Mouse (Mus musculus) liver, embryonic 13.5 days (tissue): ENCODE measurements around the gene Gjb4. TPM values are rescaled to one million over a fixed set of nuclear protein-coding genes. Genes with fewer than 3 reads are reported as not detected.

Experiments used
- ATAC-seq: fragments of 200-750 bp; cut with Nextera tagmentation; 2 replicates; pipeline ENCODE4 v1.8.0; 2017; ENCODE audit warnings: low read depth, mild to moderate bottlenecking, moderate number of reproducible peaks, moderate library complexity
- DNase-seq: peaks from one replicate; pipeline ENCODE4 v3.0.0; 2022
- H3K27ac ChIP-seq: fragments of 300-500 bp; sonication (generic); 2 replicates; pipeline ENCODE4 v1.5.1; 2015; ENCODE audit warnings: moderate library complexity, mild to moderate bottlenecking, inconsistent platforms
- H3K27me3 ChIP-seq: fragments of 300-500 bp; sonication (generic); 2 replicates; pipeline ENCODE4 v1.6.1; 2015; ENCODE audit warnings: mild to moderate bottlenecking, inconsistent platforms
- H3K36me3 ChIP-seq: fragments of 300-500 bp; sonication (generic); 2 replicates; pipeline ENCODE4 v1.6.1; 2015; ENCODE audit warnings: mild to moderate bottlenecking, inconsistent platforms
- H3K4me1 ChIP-seq: fragments of 300-500 bp; sonication (generic); replicated peaks from 2 replicates; pipeline ENCODE4 v1.6.1; 2015; ENCODE audit warnings: inconsistent platforms
- H3K4me2 ChIP-seq: fragments of 300-500 bp; sonication (generic); 2 replicates; pipeline ENCODE4 v1.6.1; 2015; ENCODE audit warnings: inconsistent platforms, mild to moderate bottlenecking, moderate library complexity
- H3K4me3 ChIP-seq: fragments of 300-500 bp; sonication (generic); replicated peaks from 2 replicates; pipeline ENCODE4 v1.5.1; 2015; ENCODE audit warnings: mild to moderate bottlenecking, inconsistent platforms
- H3K9ac ChIP-seq: fragments of 300-500 bp; sonication (generic); 2 replicates; pipeline ENCODE4 v1.6.1; 2015; ENCODE audit warnings: mild to moderate bottlenecking, inconsistent platforms
- H3K9me3 ChIP-seq: fragments of 300-500 bp; sonication (generic); replicated peaks from 2 replicates; pipeline ENCODE4 v1.6.1; 2016; ENCODE audit warnings: inconsistent platforms
- WGBS: fragments of 180-500 bp; shearing (Covaris S2); methylation state at CpG from one replicate; pipeline ENCODE4 v1.1.7; 2015; ENCODE audit not compliant: insufficient replicate concordance; 5-methylcytosine and 5-hydroxymethylcytosine counted together
- polyA plus RNA-seq: library from polyadenylated mRNA; unstranded; fragments of >200 nt; fragmentation: Nextera tagmentation; extraction: Ambion mirVana; gene quantifications from 2 replicates; pipeline ENCODE4 v1.2.1, GENCODE M21; 2015

Gene Gjb4
- polyA plus RNA-seq, 1 experiment from 2014 or later = not detected

DNA sequence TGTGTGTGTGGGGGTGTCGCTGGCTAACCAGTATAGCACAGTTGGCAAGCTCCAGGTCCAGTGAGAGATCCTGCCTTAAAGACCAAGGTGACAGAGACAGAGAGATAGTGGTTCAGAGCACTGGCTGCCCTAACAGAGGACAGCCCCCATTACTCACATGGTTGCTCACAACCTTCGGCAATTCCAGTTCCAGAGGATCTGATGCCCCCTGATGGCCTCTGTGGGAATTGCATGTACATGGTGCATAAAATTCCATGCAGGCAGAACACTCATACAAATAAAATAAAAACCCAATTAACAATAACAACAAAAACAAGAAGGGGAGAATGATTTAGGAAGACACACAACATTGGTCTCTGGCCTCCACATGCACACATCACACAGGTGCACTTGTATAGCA is 16.6 kb upstream of the Gjb4 start:
- DNase-seq = no peak
- Histone ChIP-seq H3K36me3 (no peaks in the 10 kb centered on the region), H3K27me3 (no peaks in the 10 kb centered on the region), H3K27ac (no peak overlapping the region), H3K4me1 (no peaks in the 10 kb centered on the region), H3K4me2 (no peak overlapping the region), H3K9ac (no peak overlapping the region), H3K4me3 (no peak overlapping the region), H3K9me3 (no peaks in the 10 kb centered on the region)
- 44% methylated on average over 2 of the region's 2 CpGs for WGBS
- no peak for ATAC-seq

DNA sequence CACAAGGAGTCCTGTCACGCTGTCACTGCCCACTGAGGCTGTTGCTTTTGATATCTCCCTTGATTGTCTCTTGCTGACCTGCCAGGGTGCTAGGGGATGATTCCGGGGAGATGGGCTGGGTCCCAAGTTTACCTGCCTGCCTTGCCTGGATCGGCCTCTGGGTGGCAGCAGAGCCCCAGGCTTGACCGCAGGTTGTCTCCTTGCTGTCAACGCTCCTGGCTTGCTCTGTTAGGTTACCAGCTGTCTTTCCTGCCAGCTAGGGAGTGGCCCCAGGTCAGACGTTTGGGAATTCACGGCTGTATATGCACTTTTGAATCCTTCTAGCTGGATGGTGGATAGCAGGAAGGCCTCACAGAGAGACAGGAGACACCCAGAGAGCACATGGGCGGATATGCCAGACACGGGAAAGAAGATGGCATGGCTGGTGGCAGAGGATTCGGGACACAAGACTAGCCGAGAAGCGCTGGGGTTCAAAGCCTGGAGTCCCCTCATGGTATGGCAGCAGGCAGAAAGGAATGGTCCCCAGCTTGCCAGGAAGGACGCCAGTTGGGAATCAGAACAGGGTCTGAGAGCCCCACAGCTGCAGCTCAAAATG is 14.6 kb upstream of the Gjb4 start:
- no peaks in the 10 kb centered on the region for H3K4me1 ChIP-seq
- no peak overlapping the region for H3K27ac ChIP-seq
- no peak for ATAC-seq
- no peak overlapping the region for H3K4me2 ChIP-seq
- peak; percentile 17 for DNase-seq
- no peak overlapping the region for H3K4me3 ChIP-seq
- H3K27me3 ChIP-seq = no peaks in the 10 kb centered on the region
- no peak overlapping the region for H3K9ac ChIP-seq
- H3K9me3 ChIP-seq = no peaks in the 10 kb centered on the region
- 24% methylated on average over 13 of the region's 13 CpGs for WGBS
- no peaks in the 10 kb centered on the region for H3K36me3 ChIP-seq

DNA sequence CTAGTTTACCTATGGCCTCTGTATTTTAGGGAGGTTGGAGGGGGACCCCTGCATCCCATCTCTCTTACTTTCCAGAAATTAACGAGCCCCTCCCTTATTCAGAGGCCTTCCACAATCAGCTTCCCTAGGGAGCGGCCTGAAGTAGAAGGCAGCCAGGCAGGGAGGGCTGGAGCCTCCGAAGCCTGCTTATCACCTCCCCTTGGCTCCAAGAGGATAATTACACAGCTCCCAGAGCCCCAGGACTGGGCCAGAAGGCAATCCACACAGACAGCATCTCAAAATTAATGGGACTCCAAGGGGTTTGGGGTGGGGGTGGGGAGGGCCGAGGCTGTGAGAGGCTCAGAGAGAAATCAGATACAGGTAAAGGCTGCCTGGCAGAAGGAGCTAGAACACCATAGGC is 12.0 kb upstream of the Gjb4 start:
- ATAC-seq (no peak), DNase-seq (no peak)
- Histone ChIP-seq H3K27me3 (no peaks in the 10 kb centered on the region), H3K9me3 (no peaks in the 10 kb centered on the region), H3K4me2 (no peak overlapping the region), H3K36me3 (no peaks in the 10 kb centered on the region), H3K4me1 (no peaks in the 10 kb centered on the region), H3K9ac (no peak overlapping the region), H3K27ac (no peak overlapping the region), H3K4me3 (no peak overlapping the region)
- 33% methylated on average over 4 of the region's 4 CpGs for WGBS

DNA sequence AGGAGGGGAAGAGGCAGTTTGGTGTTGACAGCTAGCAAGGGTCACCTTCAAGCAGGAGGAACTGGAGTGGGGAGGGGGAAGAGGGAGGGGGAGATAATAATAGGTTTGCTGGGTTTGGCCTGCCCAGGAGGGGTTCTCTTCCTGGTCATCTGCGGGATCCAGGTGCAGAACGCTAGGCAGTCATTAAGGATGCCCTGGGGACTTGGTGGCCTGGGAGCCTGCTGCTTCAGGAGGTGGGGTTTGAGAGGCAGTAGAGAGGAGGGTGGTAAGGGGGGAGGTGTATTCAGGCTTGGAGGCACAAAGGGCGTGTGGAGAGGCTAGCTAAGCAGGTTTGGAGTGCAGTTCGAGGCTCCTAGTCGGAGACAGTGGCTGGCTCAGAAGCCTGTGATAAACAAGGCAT is 11.6 kb upstream of the Gjb4 start:
- ATAC-seq (no peak), DNase-seq (no peak)
- Histone ChIP-seq H3K4me1 (no peaks in the 10 kb centered on the region), H3K27me3 (no peaks in the 10 kb centered on the region), H3K9ac (no peak overlapping the region), H3K4me3 (no peak overlapping the region), H3K27ac (no peak overlapping the region), H3K4me2 (no peak overlapping the region), H3K36me3 (no peaks in the 10 kb centered on the region), H3K9me3 (no peaks in the 10 kb centered on the region)
- WGBS = 31% methylated on average over 5 of the region's 5 CpGs

DNA sequence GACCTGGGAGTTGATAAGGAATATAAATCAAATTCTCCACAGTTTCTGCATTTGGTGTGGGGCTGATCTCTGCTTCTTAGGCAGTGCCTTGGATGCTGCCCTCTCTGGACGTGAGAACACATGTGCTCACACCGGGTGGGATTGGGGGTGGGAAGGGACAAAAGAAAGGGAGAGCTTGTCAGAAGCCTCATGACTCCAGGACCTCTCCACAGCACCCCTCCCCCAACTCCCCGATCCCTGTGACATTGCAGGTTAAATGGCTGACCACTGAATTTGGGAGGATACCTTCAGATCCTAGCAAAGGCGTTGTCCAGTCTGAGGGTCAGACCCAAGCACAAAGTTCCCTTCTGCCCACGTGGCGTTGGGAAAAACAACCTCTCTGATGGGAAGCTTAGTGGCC is 10.6 kb upstream of the Gjb4 start:
- WGBS = 52% methylated on average over 6 of the region's 6 CpGs
- H3K4me3 ChIP-seq = no peak overlapping the region
- no peak overlapping the region for H3K4me2 ChIP-seq
- DNase-seq = no peak
- no peaks in the 10 kb centered on the region for H3K9me3 ChIP-seq
- H3K27me3 ChIP-seq = no peaks in the 10 kb centered on the region
- H3K4me1 ChIP-seq = no peaks in the 10 kb centered on the region
- no peak overlapping the region for H3K27ac ChIP-seq
- H3K36me3 ChIP-seq = no peaks in the 10 kb centered on the region
- ATAC-seq = no peak
- no peak overlapping the region for H3K9ac ChIP-seq

DNA sequence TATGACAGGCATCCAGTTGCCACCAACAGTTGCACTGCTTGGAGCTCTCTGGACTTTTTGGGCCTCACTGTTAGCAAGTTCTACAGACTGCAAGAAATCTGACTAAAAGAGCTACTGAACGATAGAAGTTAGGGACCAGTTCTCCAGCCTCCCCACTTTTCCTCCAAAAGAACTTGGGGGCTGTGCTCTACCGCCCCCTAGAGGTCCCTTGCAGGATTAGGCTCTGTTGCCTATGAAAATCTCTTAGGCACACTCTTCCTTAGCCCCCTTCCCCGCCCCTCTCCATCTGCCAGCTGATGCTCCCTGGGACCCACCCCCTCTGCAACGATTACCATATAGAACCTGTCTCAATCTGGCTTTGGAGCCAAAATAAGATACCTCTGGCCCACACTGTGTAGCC is 9.4 kb upstream of the Gjb4 start:
- Histone ChIP-seq H3K4me1 (no peaks in the 10 kb centered on the region), H3K4me2 (no peak overlapping the region), H3K36me3 (no peaks in the 10 kb centered on the region), H3K9ac (no peak overlapping the region), H3K27ac (no peak overlapping the region), H3K9me3 (no peaks in the 10 kb centered on the region), H3K4me3 (no peak overlapping the region), H3K27me3 (no peaks in the 10 kb centered on the region)
- no peak for DNase-seq
- ATAC-seq = no peak
- 45% methylated on average over 4 of the region's 4 CpGs for WGBS

DNA sequence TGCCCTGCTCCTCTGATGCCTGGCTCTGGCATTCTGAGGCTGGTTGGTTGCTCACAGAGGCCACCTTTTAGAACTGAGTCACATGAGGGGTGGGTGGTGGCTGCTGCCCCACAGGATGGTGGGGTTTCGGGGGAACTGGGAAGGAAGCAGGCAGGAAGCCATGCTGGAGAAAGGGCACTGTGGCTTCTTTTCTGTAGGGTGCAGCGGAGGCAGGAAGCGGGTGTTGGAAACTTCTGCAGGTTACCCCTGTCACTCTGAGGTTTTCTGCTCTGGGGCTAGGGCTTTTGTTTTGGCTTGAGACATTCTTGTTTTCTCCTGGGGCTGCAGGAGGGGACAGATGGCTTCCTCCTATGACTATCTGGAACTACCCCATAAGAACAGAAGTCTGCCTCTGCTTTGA is 8.6 kb upstream of the Gjb4 start:
- no peaks in the 10 kb centered on the region for H3K4me1 ChIP-seq
- H3K4me3 ChIP-seq = no peak overlapping the region
- H3K27me3 ChIP-seq = no peaks in the 10 kb centered on the region
- no peaks in the 10 kb centered on the region for H3K36me3 ChIP-seq
- no peak for DNase-seq
- no peak overlapping the region for H3K4me2 ChIP-seq
- no peak overlapping the region for H3K27ac ChIP-seq
- H3K9ac ChIP-seq = no peak overlapping the region
- 30% methylated on average over 3 of the region's 3 CpGs for WGBS
- no peak for ATAC-seq
- H3K9me3 ChIP-seq = no peaks in the 10 kb centered on the region

DNA sequence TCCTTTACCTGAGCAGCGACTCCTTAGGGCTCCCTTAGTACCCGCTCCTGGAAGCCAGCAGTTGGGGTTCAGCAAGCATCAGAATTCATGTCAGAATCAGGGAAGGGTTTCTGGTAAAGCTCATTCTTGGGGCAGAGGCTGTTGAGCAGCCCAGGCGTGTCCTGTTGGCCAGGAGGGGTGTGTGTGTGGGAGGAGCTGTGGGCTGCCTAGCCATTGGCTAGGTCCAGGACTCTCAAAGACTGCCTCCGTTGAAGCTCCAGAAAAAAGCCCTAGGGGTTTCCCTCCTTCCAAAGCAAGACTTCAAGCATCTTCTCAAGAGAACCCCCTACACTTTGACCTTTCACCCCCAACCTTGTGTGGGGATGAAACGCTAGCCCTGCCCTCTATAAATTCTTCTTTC is 4.1 kb upstream of the Gjb4 start, which contains the start of gene Gjb5:
Gene Gjb5, minus strand, starts transcription at position 164 of the 400 bp plus-strand sequence.
- Histone ChIP-seq H3K4me2 (no peak within 1 kb of the TSS), H3K9me3 (no peaks in the 10 kb centered on the region), H3K27me3 (no peaks in the 10 kb centered on the region), H3K27ac (no peak within 1 kb of the TSS), H3K36me3 (no peaks in the 10 kb centered on the region), H3K4me3 (no peak within 1 kb of the TSS), H3K9ac (no peak within 1 kb of the TSS), H3K4me1 (no peaks in the 10 kb centered on the region)
- WGBS = 18% methylated on average over 5 of the region's 5 CpGs
- ATAC-seq (no peak), DNase-seq (no peak)

DNA sequence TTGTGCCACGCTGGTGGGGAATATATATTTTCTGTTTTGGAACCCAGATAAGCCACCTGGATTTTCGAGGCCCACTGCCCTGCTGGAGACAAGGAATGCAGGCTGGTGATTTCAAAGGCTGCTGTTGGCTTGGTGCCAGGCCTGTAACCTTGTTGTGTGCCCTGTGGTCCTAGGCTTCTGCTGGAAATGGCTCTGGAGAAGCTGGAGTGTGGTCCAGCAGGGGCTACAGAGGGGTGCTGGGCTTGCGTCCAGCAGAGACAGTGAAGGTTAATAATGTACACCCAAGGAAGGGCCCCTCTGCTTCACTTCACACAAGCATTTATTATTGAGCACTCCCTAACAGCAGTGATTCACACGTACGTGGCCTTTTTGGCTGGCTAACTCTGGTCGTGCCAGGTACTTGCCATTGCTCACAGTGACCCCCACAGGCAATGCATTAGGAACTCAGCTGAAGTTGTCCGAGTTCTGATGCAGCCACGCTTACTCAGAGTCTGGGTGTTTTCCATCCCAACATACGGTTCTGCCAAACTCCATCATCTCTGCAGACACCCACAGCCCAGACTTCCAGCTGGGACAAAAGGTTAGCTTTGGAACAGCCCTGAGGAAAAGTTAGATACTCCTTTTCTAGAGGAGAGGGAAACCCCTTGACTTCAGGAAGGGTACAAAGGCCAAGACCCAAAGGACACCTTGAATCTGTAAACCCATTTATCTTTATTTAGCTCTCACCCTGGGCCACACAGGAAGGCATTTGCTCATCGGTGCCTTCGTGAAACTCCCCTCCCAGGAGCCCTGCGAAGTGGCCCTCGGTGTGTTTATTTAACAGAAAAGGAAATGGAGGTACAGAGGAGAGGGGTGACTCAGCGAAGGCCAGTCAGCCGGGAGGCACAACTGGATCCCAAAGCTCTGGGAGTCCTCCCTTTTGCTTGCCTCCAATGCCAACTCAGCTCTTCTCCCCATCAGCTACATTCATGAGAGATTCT is 915 bp upstream of the Gjb4 start:
- H3K36me3 ChIP-seq = no peaks in the 10 kb centered on the region
- ATAC-seq = no peak
- H3K9ac ChIP-seq = no peak overlapping the region
- no peaks in the 10 kb centered on the region for H3K9me3 ChIP-seq
- no peak for DNase-seq
- no peak overlapping the region for H3K27ac ChIP-seq
- no peak overlapping the region for H3K4me2 ChIP-seq
- no peaks in the 10 kb centered on the region for H3K4me1 ChIP-seq
- H3K27me3 ChIP-seq = no peaks in the 10 kb centered on the region
- 43% methylated on average over 15 of the region's 15 CpGs for WGBS
- no peak overlapping the region for H3K4me3 ChIP-seq

DNA sequence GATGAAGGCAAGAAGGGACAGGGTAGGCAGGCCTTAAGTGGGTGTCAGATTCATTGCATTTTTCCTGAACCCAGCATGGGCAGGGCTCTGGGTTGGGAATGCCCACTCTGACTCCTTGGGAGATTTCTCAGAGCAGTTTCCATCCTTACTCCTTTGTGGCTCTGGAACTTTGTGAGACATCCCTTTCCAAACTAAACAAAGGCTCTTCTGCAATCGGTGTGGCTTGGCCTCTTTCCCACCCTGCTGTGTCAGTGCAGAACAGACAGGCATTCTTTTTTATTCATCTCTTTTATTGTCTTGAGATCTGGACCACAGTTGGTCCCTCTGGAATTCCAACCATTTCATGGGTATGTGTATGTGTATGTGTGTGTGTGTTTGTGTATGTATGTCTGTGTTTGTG is 1.3 kb downstream of the Gjb4 start:
- no peak overlapping the region for H3K4me3 ChIP-seq
- no peaks in the 10 kb centered on the region for H3K36me3 ChIP-seq
- H3K4me2 ChIP-seq = no peak overlapping the region
- H3K27ac ChIP-seq = no peak overlapping the region
- H3K9ac ChIP-seq = no peak overlapping the region
- H3K27me3 ChIP-seq = no peaks in the 10 kb centered on the region
- no peaks in the 10 kb centered on the region for H3K4me1 ChIP-seq
- no peak for DNase-seq
- 50% methylated on average over 1 of the region's 1 CpGs for WGBS
- ATAC-seq = no peak
- no peaks in the 10 kb centered on the region for H3K9me3 ChIP-seq

DNA sequence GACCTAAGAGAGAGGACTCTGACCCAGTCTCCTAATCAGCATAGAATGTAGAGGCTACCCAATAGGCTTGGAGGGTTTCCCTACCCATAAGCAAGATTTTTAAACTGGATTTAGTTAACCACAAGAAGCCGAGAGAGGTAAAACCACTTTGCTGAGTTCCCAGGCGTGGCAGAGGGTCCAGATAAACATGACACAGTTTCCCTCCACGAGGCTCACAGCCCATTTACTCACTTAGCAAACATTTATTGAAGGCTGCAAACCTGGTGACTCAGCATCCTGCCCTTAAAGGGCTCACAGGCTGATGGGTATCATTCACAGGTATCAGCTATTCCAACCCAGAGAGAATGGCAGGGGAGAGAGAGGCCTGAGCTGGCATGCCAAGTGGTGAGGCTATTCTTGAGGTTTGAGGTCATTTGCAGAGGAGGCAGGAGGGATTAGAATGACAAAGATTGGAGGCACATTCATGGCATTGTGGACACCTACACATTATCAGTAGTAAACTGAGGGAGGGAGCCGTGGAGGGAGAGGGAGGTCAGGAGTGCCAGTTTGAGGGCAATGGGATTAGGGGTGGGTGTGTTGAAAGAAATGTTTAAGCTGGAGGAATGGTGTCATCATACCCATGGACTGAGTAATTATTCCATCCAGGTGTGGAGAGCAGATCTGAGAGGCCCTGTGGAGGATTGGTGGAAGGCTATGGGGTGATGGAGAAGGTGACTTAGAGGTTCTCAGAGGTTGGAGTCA is 4.2 kb downstream of the Gjb4 start:
- 32% methylated on average over 4 of the region's 4 CpGs for WGBS

More for the DNA sequence above, 4.2 kb downstream of the Gjb4 start:
- Histone ChIP-seq H3K27me3 (no peaks in the 10 kb centered on the region), H3K36me3 (no peaks in the 10 kb centered on the region), H3K9me3 (no peaks in the 10 kb centered on the region), H3K9ac (no peak overlapping the region), H3K4me1 (no peaks in the 10 kb centered on the region), H3K4me3 (no peak overlapping the region), H3K4me2 (no peak overlapping the region), H3K27ac (no peak overlapping the region)
- DNase-seq = no peak
- ATAC-seq = no peak
